Mouse (Mus musculus): Measurements from ENCODE around the gene Mex3d. TPM values are rescaled to one million over a fixed set of nuclear protein-coding genes. Genes with fewer than 3 reads are reported as not detected.
A peak's percentile ranks its signal among the peaks of the same experiment; 100 is the strongest.
"Not testable (repeated sequence)": the region's sequence is repeated elsewhere in the genome, so short reads cannot be mapped to it uniquely, and the experiment has no call there.

The Mex3d gene
- polyA plus RNA-seq, 1 experiment: 17.2 TPM

GRCm38 (mm10) chr10:80348244-80348781 is 39.1 kb downstream of the Mex3d start, which contains the start of gene Adamtsl5:
TSS of gene Adamtsl5 (minus strand) at chr10:80348412.
- Histone ChIP-seq H3K27me3 (replicated peaks) (peaks cover 54% of the 10 kb centered on the region), H3K9me3 (no peaks in the 10 kb centered on the region), H3K4me1 (peaks cover 84% of the 10 kb centered on the region)

GRCm38 (mm10) chr10:80347514-80347967 is 39.9 kb downstream of the Mex3d start:
- peak overlapping the region; percentile 93 for H3K4me3 ChIP-seq (replicated peaks)
- peaks cover 84% of the 10 kb centered on the region for H3K4me1 ChIP-seq

More at GRCm38 (mm10) chr10:80348244-80348781, 39.1 kb downstream of the Mex3d start, which contains the start of gene Adamtsl5:
- Histone ChIP-seq H3K4me3 (replicated peaks) (peak within 1 kb of the TSS; percentile 93), H3K36me3 (replicated peaks; ENCODE audit: low read length) (no peaks in the 10 kb centered on the region)
- TF ChIP-seq FLI1 (IDR thresholded peaks at IDR 0.05; ENCODE audit: low read length) (no peak), GATA1 (IDR thresholded peaks at IDR 0.05; ENCODE audit: borderline replicate concordance, low read length) (no peak)

GRCm38 (mm10) chr10:80345929-80346328 is 41.5 kb downstream of the Mex3d start:
- H3K4me3 ChIP-seq (replicated peaks): peak overlapping the region; percentile 80
- H3K27me3 ChIP-seq (replicated peaks): peaks cover 45% of the 10 kb centered on the region
- not testable (repeated sequence) for H3K9me3 ChIP-seq
- H3K36me3 ChIP-seq (replicated peaks; ENCODE audit: low read length): peaks cover 14% of the 10 kb centered on the region
- H3K4me1 ChIP-seq: peaks cover 90% of the 10 kb centered on the region

More at GRCm38 (mm10) chr10:80347514-80347967, 39.9 kb downstream of the Mex3d start:
- Histone ChIP-seq H3K36me3 (replicated peaks; ENCODE audit: low read length) (no peaks in the 10 kb centered on the region), H3K27me3 (replicated peaks) (peaks cover 48% of the 10 kb centered on the region), H3K9me3 (no peaks in the 10 kb centered on the region)
- TF ChIP-seq GATA1 (IDR thresholded peaks at IDR 0.05; ENCODE audit: borderline replicate concordance, low read length) (no peak), FLI1 (IDR thresholded peaks at IDR 0.05; ENCODE audit: low read length) (no peak)

DNA sequence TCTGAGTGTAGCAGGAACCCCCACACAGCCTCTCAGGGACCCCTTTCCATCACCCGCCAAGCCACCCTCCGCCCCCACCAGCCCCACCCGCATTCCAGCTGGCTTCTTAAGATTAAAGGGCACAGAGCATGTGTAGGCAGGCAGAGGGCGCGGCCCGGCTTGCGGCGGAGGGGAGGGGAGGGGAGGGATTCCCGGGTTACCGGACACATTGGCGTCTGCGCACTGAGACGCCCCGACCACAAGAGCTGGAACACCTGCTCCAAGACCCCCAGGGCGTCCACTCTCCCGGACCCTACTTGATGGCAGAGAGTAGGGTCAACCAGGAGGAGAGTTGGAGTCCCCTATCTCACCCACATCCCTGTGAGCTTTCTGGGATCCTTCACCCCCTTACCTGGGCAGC is 42.3 kb downstream of the Mex3d start:
- Histone ChIP-seq H3K36me3 (replicated peaks; ENCODE audit: low read length) (peaks cover 14% of the 10 kb centered on the region), H3K4me1 (peaks cover 90% of the 10 kb centered on the region), H3K27me3 (replicated peaks) (peaks cover 38% of the 10 kb centered on the region), H3K4me3 (replicated peaks) (peak overlapping the region; percentile 91), H3K9me3 (no peaks in the 10 kb centered on the region)
- TF ChIP-seq FLI1 (IDR thresholded peaks at IDR 0.05; ENCODE audit: low read length) (no peak), GATA1 (IDR thresholded peaks at IDR 0.05; ENCODE audit: borderline replicate concordance, low read length) (no peak)

DNA sequence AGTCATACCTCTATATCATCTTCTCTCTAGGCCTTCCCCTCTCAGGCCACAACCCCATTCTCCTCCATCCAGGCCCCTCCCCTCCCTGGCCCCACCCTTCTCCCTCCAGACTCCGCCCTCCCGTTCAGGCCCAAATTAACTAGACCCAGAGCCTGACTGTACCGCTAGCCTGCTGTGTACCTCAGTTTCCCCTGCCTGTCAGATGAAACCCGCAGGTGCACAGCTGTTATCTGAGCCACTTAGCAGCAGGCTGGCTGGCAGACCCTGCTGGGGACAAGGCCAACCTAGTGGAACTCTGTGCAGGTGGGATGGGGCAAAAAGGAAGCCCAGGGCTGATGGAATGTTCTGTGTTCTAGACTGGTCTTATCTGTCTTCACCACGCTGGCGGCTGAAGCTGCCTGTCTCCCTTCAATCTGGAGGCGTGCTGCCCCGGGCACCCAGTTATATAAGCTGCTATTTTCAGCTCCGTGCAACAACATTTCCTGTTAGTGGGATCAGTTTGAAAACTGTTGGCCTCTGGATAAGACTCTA is 43.3 kb downstream of the Mex3d start:
- Histone ChIP-seq H3K4me1 (peaks cover 89% of the 10 kb centered on the region), H3K36me3 (replicated peaks; ENCODE audit: low read length) (peaks cover 14% of the 10 kb centered on the region), H3K9me3 (no peaks in the 10 kb centered on the region), H3K4me3 (replicated peaks) (peak overlapping the region; percentile 91), H3K27me3 (replicated peaks) (peaks cover 29% of the 10 kb centered on the region)
- TF ChIP-seq FLI1 (IDR thresholded peaks at IDR 0.05; ENCODE audit: low read length): no peak
- TF ChIP-seq GATA1 (IDR thresholded peaks at IDR 0.05; ENCODE audit: borderline replicate concordance, low read length): 0 out of 3 replicates have a peak, but pooled peaks have one; percentile 34

- H3K9me3 ChIP-seq: no peaks in the 10 kb centered on the region
- H3K4me1 ChIP-seq: peaks cover 83% of the 10 kb centered on the region
- peaks cover 22% of the 10 kb centered on the region for H3K27me3 ChIP-seq (replicated peaks)
- H3K4me3 ChIP-seq (replicated peaks): peak overlapping the region; percentile 91
- H3K36me3 ChIP-seq (replicated peaks; ENCODE audit: low read length): peaks cover 14% of the 10 kb centered on the region
- no peak for TF ChIP-seq GATA1 (IDR thresholded peaks at IDR 0.05; ENCODE audit: borderline replicate concordance, low read length)
- no peak for TF ChIP-seq FLI1 (IDR thresholded peaks at IDR 0.05; ENCODE audit: low read length)
Measured at GRCm38 (mm10) chr10:80343425-80343895, 44.0 kb downstream of the Mex3d start.

DNA sequence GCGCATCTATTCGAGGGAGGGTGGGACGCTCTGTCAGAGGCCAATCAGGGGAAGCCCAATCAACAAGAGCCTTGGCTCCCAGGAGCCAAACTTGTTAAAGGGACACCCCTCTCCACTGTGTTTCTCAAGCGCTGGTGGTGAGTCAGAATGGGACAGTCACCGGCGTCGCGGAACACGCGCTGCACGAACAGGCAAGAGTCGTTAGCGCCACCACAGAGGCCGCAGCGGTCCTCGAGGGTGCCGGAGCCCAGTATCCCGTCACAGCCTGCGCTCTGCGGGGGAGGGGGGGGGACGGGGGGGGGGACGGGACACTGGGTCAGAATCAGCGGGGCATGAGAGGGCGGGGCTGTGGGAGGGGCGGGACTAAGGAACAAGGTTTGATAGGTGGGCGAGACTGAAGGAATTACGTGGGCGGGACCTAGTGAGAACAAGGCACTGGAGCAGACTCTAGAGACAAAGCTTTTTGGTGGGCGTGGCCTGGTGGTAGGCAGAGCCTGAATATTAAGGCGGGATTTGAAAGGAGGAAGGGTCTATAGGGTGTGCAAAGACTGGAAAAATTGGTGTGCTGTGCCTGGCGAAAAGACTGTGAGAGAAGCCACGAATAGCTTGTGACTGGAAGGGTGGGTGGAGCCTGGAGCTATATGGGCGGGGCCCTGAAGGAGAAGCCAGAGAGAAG is 44.6 kb downstream of the Mex3d start:
- H3K4me1 ChIP-seq: peaks cover 82% of the 10 kb centered on the region
- peaks cover 17% of the 10 kb centered on the region for H3K27me3 ChIP-seq (replicated peaks)

DNA sequence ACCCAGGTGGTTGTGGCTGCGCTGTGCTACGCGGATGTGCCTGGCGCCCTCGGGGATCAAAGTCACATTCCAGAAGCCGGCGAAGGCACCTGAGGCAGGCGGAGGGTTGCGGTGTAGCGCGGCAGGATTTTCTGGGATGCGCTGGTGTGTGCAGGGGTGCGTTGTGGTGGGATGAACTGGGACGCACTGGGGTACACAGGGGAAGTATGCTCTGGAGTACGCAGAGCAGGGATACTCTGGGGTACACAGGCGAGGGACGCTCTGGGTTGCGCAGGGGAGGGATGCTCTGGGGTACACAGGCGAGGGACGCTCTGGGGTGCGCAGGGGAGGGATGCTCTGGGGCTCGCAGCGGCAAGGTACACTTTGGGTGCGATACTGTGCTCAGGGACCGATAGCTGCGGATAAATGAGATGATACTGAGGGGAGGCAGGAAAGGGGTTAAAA is 45.1 kb downstream of the Mex3d start:
- TF ChIP-seq FLI1 (IDR thresholded peaks at IDR 0.05; ENCODE audit: low read length): no peak
- TF ChIP-seq GATA1 (IDR thresholded peaks at IDR 0.05; ENCODE audit: borderline replicate concordance, low read length): no peak
- Histone ChIP-seq H3K4me1 (peaks cover 77% of the 10 kb centered on the region), H3K9me3 (no peaks in the 10 kb centered on the region), H3K36me3 (replicated peaks; ENCODE audit: low read length) (peaks cover 14% of the 10 kb centered on the region), H3K27me3 (replicated peaks) (peaks cover 15% of the 10 kb centered on the region), H3K4me3 (replicated peaks) (peak overlapping the region; percentile 91)

More for the DNA sequence above, 44.6 kb downstream of the Mex3d start:
- Histone ChIP-seq H3K4me3 (replicated peaks) (peak overlapping the region; percentile 91), H3K9me3 (no peaks in the 10 kb centered on the region), H3K36me3 (replicated peaks; ENCODE audit: low read length) (peaks cover 14% of the 10 kb centered on the region)
- TF ChIP-seq GATA1 (IDR thresholded peaks at IDR 0.05; ENCODE audit: borderline replicate concordance, low read length) (no peak), FLI1 (IDR thresholded peaks at IDR 0.05; ENCODE audit: low read length) (no peak)

- TF ChIP-seq GATA1 (IDR thresholded peaks at IDR 0.05; ENCODE audit: borderline replicate concordance, low read length) (no peak), FLI1 (IDR thresholded peaks at IDR 0.05; ENCODE audit: low read length) (no peak)
- Histone ChIP-seq H3K4me3 (replicated peaks) (peak overlapping the region; percentile 91), H3K9me3 (no peaks in the 10 kb centered on the region), H3K27me3 (replicated peaks) (peaks cover 18% of the 10 kb centered on the region), H3K36me3 (replicated peaks; ENCODE audit: low read length) (peaks cover 14% of the 10 kb centered on the region), H3K4me1 (peaks cover 77% of the 10 kb centered on the region)
Measured at GRCm38 (mm10) chr10:80341491-80342304, 45.8 kb downstream of the Mex3d start.
